Mouse (Mus musculus): ENCODE measurements at regions not wholly inside any gene's neighbourhood (a gene's known extent, or its start where the extent isn't known, plus 50 kb on each side); places are given as distances from the start of the nearest gene placed in this dataset.

- H3K4me3 ChIP-seq (replicated peaks; ENCODE audit: extremely low read depth, low read depth, low read length), result no peak overlapping the region
- 65% methylated on average over 5 of the region's 5 CpGs for WGBS
- DNase-seq, result no peak
Observed at GRCm38 (mm10) chr9:71420064-71420463, 65.7 kb downstream of the Polr2m start.

DNA sequence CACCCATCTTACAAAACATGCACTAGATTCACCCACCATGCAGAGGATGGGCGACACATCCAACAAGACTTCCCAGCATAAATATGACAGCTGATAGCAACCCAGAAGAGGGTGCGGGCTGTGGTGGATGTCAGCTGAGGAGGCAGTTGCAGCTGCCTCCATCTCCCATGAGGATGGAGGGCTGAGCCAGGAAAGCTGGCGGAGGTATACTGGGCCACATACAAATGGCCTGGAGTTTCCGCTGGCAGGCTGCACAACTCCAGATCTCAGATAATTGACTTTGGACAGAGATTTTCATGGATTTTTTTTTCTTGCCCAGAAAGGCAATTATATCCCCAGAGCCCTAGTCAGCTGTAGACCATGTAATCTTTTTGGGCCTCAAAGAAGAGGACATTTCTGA lies 67.2 kb downstream of the Polr2m start:
- no peak for DNase-seq
- no peak overlapping the region for H3K4me3 ChIP-seq (replicated peaks; ENCODE audit: extremely low read depth, low read depth, low read length)
- TF ChIP-seq POLR2A (IDR thresholded peaks at IDR 0.05; ENCODE audit: borderline replicate concordance, extremely low read depth, low read depth, low read length), result no peak
- TF ChIP-seq CTCF (IDR thresholded peaks at IDR 0.05; ENCODE audit: insufficient read depth, low read length), result no peak
- no peaks in the 10 kb centered on the region for H3K4me1 ChIP-seq (ENCODE audit: control insufficient read depth, insufficient read depth, low read length)
- 89% methylated on average over 4 of the region's 4 CpGs for WGBS

More at GRCm38 (mm10) chr9:71420064-71420463, 65.7 kb downstream of the Polr2m start:
- TF ChIP-seq POLR2A (IDR thresholded peaks at IDR 0.05; ENCODE audit: borderline replicate concordance, extremely low read depth, low read depth, low read length) (no peak), CTCF (IDR thresholded peaks at IDR 0.05; ENCODE audit: insufficient read depth, low read length) (no peak)
- no peaks in the 10 kb centered on the region for H3K4me1 ChIP-seq (ENCODE audit: control insufficient read depth, insufficient read depth, low read length)

DNA sequence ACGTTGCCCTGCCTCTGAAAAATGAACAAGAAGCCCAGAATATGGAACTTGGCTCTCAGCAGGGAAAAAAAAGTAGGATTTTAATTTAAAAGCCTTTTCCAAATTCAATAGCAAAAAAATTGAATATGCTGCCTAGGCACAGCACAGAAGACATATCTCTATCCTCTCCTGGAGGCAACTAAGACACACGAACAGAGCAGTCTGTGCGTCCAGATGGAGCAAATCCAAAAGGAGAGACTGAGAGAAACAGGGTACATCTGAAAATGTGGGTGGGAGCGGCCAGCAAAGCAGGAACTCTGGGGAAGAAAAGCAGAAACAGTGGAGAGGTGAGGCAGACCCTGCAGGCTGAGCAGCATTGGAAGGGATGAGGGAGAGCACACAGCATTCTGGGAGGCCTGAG lies 68.5 kb downstream of the Polr2m start:
- H3K4me1 ChIP-seq (ENCODE audit: control insufficient read depth, insufficient read depth, low read length), result no peaks in the 10 kb centered on the region
- DNase-seq, result no peak
- no peak overlapping the region for H3K4me3 ChIP-seq (replicated peaks; ENCODE audit: extremely low read depth, low read depth, low read length)
- WGBS, result 71% methylated on average over 4 of the region's 4 CpGs
- no peak for TF ChIP-seq CTCF (IDR thresholded peaks at IDR 0.05; ENCODE audit: insufficient read depth, low read length)
- TF ChIP-seq POLR2A (IDR thresholded peaks at IDR 0.05; ENCODE audit: borderline replicate concordance, extremely low read depth, low read depth, low read length), result no peak

DNA sequence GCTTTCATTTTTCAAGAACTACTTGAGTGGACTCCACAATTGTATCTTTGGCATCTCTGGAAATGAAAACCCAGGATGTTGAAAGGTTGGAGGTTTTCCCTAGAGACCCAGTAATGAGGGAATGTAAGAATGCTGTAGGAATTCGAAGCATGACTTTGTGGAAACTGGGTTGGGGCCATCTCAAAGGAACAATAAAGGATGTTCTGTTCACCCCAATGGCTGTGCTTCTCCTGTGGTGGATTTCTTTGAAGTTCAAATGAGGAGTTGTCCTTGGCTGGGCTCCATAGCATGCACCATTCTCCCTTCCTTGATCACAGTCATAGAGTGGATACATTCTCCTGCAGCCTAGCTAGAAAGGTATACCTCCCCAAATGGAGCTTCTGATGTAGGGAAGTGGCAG lies 74.6 kb downstream of the Polr2m start:
- TF ChIP-seq POLR2A (IDR thresholded peaks at IDR 0.05; ENCODE audit: borderline replicate concordance, extremely low read depth, low read depth, low read length) (no peak), CTCF (IDR thresholded peaks at IDR 0.05; ENCODE audit: insufficient read depth, low read length) (no peak)
- WGBS, result 83% methylated on average over 1 of the region's 1 CpGs
- no peak for DNase-seq
- no peaks in the 10 kb centered on the region for H3K4me1 ChIP-seq (ENCODE audit: control insufficient read depth, insufficient read depth, low read length)
- no peak overlapping the region for H3K4me3 ChIP-seq (replicated peaks; ENCODE audit: extremely low read depth, low read depth, low read length)

DNA sequence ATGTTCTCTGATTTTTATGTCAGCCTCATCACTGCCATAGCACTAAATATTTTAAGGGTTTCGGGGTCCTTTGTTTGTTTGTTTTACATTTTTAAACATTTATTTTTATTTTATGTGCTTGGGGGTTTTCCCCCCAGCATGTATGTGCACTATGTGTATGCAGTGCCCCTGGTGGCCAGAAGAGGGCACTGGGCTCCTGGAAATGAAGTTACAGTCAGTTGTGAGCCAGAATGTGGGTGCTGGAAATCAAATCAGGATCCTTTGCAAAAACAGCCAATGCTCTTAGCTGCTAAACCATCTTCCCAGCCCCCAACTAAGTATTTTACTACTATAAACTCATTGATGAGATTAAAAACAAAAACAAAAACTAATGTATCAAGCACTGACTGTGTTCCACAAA lies 75.8 kb downstream of the Polr2m start:
- no peaks in the 10 kb centered on the region for H3K4me1 ChIP-seq (ENCODE audit: control insufficient read depth, insufficient read depth, low read length)
- WGBS, result 92% methylated on average over 1 of the region's 1 CpGs
- no peak overlapping the region for H3K4me3 ChIP-seq (replicated peaks; ENCODE audit: extremely low read depth, low read depth, low read length)
- TF ChIP-seq POLR2A (IDR thresholded peaks at IDR 0.05; ENCODE audit: borderline replicate concordance, extremely low read depth, low read depth, low read length) (no peak), CTCF (IDR thresholded peaks at IDR 0.05; ENCODE audit: insufficient read depth, low read length) (no peak)
- DNase-seq, result no peak

DNA sequence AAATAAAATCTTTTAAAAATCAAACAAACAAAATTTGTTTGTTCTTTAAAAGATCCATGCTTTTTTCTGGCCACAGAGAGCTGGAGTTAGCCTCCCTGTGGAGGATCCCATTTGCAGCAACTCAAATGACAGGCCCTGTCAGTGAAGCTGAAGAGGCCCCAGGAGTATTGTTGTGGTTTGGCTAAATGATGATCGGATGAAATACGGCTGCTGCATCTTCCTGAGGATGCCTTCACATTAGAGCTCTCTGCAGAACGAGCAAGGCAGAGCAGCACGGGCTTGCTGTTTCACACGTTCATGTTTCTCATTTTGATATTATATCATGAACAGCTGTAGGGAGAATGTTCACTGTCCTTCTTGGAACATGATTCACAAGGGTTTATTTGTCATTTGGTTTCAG lies 76.8 kb downstream of the Polr2m start:
- WGBS, result 74% methylated on average over 5 of the region's 5 CpGs
- no peaks in the 10 kb centered on the region for H3K4me1 ChIP-seq (ENCODE audit: control insufficient read depth, insufficient read depth, low read length)
- no peak overlapping the region for H3K4me3 ChIP-seq (replicated peaks; ENCODE audit: extremely low read depth, low read depth, low read length)
- no peak for DNase-seq
- TF ChIP-seq CTCF (IDR thresholded peaks at IDR 0.05; ENCODE audit: insufficient read depth, low read length), result no peak
- TF ChIP-seq POLR2A (IDR thresholded peaks at IDR 0.05; ENCODE audit: borderline replicate concordance, extremely low read depth, low read depth, low read length), result no peak

- DNase-seq, result no peak
- H3K4me3 ChIP-seq (replicated peaks; ENCODE audit: extremely low read depth, low read depth, low read length), result no peak overlapping the region
- H3K4me1 ChIP-seq (ENCODE audit: control insufficient read depth, insufficient read depth, low read length), result no peaks in the 10 kb centered on the region
- WGBS, result 61% methylated on average over 8 of the region's 8 CpGs
- no peak for TF ChIP-seq CTCF (IDR thresholded peaks at IDR 0.05; ENCODE audit: insufficient read depth, low read length)
- no peak for TF ChIP-seq POLR2A (IDR thresholded peaks at IDR 0.05; ENCODE audit: borderline replicate concordance, extremely low read depth, low read depth, low read length)
Observed at GRCm38 (mm10) chr9:71404396-71405135, 81.2 kb downstream of the Polr2m start.

- Histone ChIP-seq H3K4me1 (ENCODE audit: control insufficient read depth, insufficient read depth, low read length) (no peaks in the 10 kb centered on the region), H3K4me3 (replicated peaks; ENCODE audit: extremely low read depth, low read depth, low read length) (no peak overlapping the region)
- DNase-seq, result no peak
- WGBS, result 55% methylated on average over 1 of the region's 1 CpGs
- no peak for TF ChIP-seq CTCF (IDR thresholded peaks at IDR 0.05; ENCODE audit: insufficient read depth, low read length)
- TF ChIP-seq POLR2A (IDR thresholded peaks at IDR 0.05; ENCODE audit: borderline replicate concordance, extremely low read depth, low read depth, low read length), result no peak
Observed at GRCm38 (mm10) chr9:71401667-71402066, 84.1 kb downstream of the Polr2m start.

GRCm38 (mm10) chr9:71399346-71399745 lies 86.4 kb downstream of the Polr2m start:
- no peak overlapping the region for H3K4me3 ChIP-seq (replicated peaks; ENCODE audit: extremely low read depth, low read depth, low read length)
- TF ChIP-seq POLR2A (IDR thresholded peaks at IDR 0.05; ENCODE audit: borderline replicate concordance, extremely low read depth, low read depth, low read length) (no peak), CTCF (IDR thresholded peaks at IDR 0.05; ENCODE audit: insufficient read depth, low read length) (no peak)
- DNase-seq, result no peak
- WGBS, result 79% methylated on average over 1 of the region's 1 CpGs
- no peaks in the 10 kb centered on the region for H3K4me1 ChIP-seq (ENCODE audit: control insufficient read depth, insufficient read depth, low read length)

GRCm38 (mm10) chr9:71396784-71397183 lies 89.0 kb downstream of the Polr2m start:
- DNase-seq, result no peak
- TF ChIP-seq CTCF (IDR thresholded peaks at IDR 0.05; ENCODE audit: insufficient read depth, low read length), result no peak
- no peak for TF ChIP-seq POLR2A (IDR thresholded peaks at IDR 0.05; ENCODE audit: borderline replicate concordance, extremely low read depth, low read depth, low read length)

More at GRCm38 (mm10) chr9:71396784-71397183, 89.0 kb downstream of the Polr2m start:
- H3K4me3 ChIP-seq (replicated peaks; ENCODE audit: extremely low read depth, low read depth, low read length), result no peak overlapping the region
- no peaks in the 10 kb centered on the region for H3K4me1 ChIP-seq (ENCODE audit: control insufficient read depth, insufficient read depth, low read length)
- 67% methylated on average over 7 of the region's 7 CpGs for WGBS
